Mouse (Mus musculus): ENCODE data around the gene Tpsb2.

The Tpsb2 gene

DNA sequence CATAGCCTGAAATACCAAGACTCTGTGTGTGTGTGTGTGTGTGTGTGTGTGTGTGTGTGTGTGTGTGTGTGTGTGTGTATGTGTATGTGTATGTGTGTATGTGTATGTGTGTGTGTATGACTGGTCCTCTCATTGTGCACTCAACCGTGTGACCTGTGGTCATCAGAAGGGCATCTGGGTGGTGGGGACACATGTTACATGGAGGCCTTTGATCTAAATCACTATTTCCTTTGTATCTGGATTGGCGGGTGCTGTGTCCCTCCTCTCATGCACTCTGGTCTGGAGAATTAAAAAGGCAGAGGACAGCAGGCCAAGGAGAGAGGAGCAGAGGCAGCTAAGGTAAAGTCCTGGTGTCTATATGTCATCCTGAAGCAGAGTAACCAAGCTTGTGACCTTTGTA lies at the start of gene Tpsb2:
TSS of gene Tpsb2 (plus strand) at position 301 of the 400 bp plus-strand sequence.
- in situ Hi-C loops (cut with MboI, MseI), result no loop called here

DNA sequence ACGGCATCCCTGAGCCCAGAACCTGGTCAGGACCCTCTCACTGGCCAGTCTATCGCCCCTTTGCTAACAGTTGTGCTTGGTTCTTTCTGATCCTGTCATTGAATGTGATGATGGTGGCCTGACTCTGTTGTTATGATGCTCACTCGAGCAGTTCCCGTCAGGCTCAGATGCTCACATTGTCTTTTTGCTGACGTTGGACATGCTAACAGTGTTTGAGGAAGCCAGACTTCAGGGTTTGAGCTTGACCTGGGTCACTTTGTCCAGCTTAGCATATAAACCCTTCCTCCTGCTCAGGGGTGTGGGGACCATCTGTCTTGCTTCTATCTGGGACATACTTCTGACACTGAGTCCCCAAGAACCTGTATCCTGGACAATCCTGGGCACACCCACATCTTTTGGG lies 47.8 kb upstream of the Tpsb2 start, which contains the start of gene Prss29:
TSS of gene Prss29 (plus strand) at position 301 of the 400 bp plus-strand sequence.
- in situ Hi-C loops (cut with MboI, MseI), result no loop called here

DNA sequence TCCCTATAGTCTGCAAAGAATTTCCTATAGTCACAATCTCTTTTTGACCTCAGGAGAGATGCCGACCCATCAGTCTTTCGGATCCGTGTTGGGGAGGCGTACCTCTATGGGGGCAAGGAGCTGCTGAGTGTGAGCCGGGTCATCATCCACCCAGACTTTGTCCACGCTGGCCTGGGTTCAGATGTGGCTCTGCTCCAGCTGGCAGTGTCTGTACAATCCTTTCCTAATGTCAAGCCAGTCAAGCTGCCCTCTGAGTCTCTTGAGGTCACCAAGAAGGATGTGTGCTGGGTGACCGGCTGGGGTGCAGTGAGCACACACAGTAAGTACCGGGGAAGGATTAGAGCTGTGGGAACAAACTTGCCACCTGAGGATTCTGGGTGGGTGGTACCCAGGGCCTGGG lies 45.3 kb upstream of the Tpsb2 start:
- in situ Hi-C loops (cut with MboI, MseI), result no loop called here

DNA sequence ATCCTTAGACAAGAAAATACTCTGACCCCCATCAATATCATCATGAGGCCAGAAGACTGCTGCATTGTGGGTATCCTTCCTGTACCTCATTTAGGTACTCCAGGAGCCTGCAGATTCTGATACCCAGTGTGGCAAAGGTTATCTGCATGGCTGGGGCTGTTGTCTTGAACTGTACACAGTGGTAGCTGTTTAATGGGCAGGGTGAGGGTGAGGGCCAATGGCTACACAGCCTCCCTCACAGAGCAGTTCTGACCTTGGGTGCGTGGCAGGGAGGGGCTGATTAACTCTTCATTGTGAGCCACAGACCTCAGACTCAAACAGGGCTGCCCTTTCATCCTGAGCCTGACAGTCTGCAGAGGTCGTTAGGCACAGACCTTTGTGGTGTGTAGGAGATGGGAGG lies 43.2 kb upstream of the Tpsb2 start:
- in situ Hi-C loops (cut with MboI, MseI), result no loop called here

DNA sequence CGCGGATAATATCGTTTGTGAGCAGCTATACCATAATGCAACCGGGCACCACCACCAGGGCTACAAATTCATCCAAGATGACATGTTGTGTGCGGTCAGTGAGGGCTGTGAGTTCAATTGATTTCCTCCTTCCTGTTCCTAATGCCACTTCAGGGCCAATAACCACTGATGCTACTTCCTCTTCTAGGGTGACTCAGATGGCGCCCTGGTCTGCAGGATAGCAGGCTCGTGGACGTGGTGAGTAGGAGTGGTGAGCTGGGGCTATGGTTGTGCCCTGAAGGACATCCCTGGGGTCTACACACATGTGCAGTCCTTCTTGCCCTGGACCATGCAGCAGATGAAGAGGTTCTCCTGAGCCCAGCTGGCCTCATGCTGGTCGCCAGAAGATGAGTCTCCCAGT lies 33.8 kb upstream of the Tpsb2 start:
- in situ Hi-C loops (cut with MboI, MseI), result no loop called here

DNA sequence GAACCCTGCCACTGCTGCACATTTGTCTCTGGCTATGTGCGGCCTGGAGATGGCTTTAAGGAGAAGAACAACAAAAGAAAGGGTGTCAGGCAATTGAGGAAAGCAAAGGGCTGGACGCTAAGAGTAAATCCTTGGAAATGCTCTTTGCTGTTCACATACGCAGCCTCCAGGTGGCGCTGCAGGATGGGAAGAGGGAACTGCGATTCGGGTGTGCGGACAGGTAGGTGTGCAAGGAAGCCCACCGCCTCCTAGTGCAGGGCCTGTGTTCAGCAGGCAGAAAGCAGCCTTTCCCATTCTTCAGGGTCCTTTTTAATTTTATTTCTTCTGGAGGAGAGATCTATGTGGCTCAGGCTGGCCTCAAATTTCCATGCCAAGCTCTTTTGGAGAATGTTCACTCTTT lies 32.2 kb upstream of the Tpsb2 start:
- in situ Hi-C loops (cut with MboI, MseI), result no loop called here

DNA sequence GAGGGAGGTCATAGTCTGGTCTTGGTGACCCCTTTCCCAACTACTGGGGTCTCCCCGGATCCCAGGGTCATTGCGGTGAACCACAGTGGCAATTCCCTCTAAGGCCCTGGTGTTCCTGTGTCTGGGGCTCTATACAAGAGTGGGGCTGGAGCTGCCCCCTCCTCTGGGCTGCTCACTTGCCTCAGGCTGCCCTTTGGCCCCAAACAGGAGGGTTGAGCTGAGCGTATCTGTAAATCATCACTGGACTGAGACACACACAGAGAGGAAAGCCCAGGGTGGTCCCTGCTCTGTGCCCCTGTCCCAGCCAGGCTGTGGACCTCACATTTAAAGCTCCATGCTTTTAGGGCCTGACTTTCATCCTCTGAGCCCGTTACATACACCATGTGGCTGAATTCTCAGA lies 27.9 kb upstream of the Tpsb2 start:
- in situ Hi-C loops (cut with MboI, MseI), result no loop called here

DNA sequence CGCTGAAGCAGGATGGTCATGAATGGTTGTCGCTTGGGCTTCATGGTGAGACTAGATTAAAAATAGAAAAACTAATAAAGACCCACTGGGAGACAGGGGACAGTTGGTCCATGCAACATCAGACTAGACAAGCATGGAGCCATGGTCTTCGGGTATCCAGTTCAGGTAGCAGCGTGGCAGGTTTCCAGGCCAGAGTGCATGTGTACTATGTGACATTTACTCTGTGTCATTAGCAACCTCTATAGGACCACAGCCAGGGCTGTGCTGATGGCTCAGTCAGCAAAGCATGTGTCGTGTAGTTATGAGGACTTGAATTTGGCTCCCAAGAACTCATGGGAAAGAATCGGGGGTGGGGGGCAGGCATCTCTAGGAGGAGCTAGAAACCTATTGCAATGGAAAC lies 26.1 kb upstream of the Tpsb2 start:
- in situ Hi-C loops (cut with MboI, MseI), result no loop called here

DNA sequence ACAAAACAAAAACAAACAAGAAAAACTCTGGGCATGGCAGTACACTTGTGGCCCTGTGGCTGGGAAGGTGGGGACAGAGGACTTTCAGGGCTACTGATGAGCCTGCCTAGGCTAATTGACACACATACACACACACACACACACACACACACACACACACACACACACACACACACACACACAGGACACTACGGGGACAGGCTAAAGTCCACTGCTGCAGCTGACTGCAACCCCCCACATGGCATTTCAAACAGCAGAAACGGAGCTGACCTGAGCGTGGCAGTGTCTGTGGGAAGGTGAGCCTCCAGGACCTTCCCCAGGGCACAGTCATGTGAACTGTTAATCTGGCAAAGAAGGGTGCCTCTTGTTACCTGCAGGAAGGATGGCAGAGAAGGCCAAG lies 24.6 kb upstream of the Tpsb2 start:
- in situ Hi-C loops (cut with MboI, MseI), result no loop called here

DNA sequence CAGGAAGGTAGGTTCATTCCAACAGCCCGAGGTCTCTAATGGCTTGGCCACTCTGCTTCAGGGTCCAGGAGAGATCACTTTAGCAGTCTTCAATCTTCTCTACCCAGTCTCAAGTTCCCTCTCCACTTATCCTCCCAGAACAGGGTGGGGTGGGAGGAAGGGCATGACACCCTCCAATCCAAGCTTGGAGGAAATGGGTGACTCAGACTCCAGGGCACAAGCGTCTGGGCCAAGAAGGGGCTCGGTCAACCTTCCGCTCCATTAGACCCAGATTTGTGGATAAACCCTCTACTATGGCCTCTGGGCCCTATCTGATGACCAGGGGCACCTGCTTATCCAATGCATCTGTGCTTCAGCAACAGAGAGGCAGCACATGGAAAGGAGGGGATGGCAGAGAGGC lies 20.6 kb upstream of the Tpsb2 start, which contains the start of gene Tpsab1:
TSS of gene Tpsab1 (minus strand) at position 101 of the 400 bp plus-strand sequence.
- in situ Hi-C loops (cut with MboI, MseI), result loop anchor here in 1 of 2 experiments (5.0 kb wide), 1 partner anchor 48 kb away; the partner anchor contains the start of gene Prss34

DNA sequence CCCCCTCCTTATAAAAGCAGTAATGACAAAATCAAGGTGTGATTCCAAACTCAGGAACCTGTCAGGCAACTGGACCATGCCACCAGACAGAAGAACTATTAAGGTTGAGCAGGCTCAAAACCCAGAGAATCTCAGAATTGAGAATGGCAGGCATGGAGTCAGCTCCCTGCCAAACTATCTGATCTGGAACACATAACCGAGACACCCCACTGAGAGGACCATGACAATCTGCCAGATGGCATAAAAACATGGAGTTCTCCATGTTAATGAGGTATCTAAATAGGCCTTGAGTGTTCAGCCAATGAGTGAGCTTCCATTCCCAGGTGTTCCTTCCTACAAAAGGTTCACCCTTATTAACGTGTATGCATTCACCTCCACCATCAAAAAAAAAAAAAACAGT lies 4.8 kb upstream of the Tpsb2 start:
- in situ Hi-C loops (cut with MboI, MseI), result no loop called here

DNA sequence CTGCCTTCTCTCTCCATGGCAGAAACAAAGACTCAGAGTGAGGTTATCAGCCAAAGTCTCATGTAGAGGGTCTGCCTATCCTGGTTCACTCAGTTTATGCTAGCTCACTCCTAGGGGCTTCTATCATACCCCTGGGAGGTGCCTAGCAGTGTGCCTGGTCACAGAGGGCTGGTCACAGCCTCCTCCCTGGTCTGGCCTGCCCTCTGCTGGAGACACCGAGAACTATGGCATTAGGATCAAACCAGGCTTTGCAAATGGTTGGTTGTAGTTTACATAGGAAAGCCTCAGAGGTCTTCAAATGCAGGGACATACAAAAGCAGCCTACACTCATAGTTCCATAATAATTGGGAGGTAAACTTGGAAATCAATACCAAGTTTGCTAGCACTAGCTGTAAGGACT lies 2.4 kb upstream of the Tpsb2 start:
- in situ Hi-C loops (cut with MboI, MseI), result no loop called here

DNA sequence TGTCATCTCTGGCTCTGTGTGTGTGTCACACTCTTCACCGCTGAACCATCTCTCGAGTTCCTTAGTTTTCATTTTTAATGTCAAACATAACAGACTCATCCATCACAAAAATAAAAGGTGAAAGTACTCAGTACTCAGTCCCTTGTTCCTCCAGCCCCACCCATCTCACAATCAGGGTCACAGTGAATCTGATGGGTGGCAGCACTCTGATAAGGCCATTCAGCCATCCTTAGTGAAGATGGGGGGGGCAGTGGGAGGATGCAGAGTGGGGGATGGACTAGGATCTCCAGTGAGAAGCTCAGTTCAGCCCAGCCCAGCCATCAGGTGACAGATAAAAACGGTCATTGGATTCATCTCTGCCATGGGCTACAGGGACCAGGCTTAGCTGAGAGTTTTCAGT lies 2.9 kb downstream of the Tpsb2 start, which contains the start of gene Tpsg1:
TSS of gene Tpsg1 (plus strand) at position 301 of the 400 bp plus-strand sequence.
- in situ Hi-C loops (cut with MboI, MseI), result no loop called here

DNA sequence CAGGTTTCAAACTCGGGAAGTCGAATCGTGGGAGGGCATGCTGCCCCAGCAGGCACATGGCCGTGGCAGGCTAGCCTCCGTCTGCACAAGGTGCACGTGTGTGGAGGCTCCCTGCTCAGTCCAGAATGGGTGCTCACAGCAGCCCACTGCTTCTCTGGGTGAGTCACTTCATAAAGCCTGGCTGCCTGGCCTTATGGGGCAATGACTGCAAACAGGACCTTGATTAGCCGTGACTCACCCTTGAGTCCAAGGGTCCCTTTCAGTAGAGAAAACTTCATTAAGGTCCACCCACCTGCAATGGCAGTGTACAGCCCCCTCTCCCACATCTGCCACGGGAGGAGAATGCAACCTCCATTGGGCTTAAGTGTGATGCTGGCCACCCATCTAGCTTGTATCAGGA lies 6.4 kb downstream of the Tpsb2 start:
- in situ Hi-C loops (cut with MboI, MseI), result no loop called here

DNA sequence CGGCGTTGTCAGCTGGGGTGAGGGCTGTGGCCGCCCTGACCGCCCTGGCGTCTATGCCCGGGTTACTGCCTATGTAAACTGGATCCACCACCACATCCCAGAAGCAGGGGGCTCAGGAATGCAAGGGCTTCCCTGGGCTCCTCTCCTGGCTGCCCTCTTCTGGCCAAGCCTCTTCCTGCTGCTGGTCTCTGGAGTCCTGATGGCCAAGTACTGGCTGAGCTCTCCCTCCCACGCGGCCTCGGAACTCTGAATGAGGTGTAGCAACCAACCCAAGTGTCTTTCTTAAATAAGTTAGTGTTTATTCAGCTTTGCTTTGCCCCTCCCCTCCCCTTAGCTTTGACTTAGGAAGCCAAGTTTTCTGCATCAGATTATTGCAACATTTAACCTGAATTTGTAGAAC lies 7.9 kb downstream of the Tpsb2 start:
- in situ Hi-C loops (cut with MboI, MseI), result no loop called here

DNA sequence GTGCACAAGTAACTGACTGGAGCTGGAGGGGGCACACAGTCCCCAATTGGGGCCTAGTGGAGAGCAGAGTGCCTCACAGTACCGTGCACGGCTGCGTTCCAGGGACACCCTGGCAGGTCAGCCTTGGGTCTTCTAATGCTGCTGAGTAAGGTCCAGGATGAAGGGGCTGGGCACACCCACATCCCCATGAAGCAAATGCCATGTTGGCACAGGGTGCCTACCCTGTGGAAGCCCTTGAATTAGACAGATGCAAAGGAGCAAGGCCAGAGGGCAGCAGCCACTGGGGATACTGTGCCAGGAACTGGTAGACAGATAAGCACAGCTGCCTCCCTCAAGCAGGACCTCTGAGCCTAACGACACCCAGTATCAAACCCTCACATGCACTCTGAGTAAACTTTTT lies 28.4 kb downstream of the Tpsb2 start:
- in situ Hi-C loops (cut with MboI, MseI), result loop anchor here in 1 of 2 experiments (5.0 kb wide), 1 partner anchor 78 kb away; no protein-coding TSS in a partner anchor

DNA sequence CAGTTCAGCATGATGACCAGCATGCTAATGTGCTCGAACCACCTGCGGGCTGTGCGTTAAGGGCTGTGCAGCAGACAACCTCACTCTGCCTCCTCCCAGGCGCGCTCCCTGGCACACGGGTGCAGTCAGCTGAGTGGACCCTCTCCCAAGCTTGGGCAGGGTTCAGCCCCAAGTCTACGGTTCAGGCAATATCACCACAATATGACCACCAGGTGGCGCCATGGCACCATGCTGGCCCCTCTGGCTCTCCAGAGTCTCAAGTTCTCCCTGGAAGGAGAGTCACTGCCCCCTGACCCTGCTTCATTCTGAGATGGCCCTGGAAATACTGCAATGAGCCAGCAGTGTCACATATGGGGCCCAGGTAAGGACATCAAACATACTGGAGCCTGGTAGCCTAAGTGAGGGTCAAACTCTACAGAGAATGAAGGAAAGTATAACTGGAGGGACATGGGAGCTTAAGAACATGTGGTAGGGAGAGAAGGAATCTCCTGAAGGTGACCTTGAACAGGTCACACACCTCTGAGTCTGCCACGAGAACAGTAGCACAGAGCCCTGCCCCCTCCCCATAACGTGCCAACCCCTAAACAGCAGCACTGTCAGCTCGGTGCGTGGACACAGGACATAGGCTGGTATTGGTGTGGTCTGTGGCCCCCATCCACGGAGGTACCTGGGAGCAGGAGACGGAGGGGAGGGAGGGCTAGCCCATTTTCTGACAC lies 31.9 kb downstream of the Tpsb2 start:
- in situ Hi-C loops (cut with MboI, MseI), result no loop called here

DNA sequence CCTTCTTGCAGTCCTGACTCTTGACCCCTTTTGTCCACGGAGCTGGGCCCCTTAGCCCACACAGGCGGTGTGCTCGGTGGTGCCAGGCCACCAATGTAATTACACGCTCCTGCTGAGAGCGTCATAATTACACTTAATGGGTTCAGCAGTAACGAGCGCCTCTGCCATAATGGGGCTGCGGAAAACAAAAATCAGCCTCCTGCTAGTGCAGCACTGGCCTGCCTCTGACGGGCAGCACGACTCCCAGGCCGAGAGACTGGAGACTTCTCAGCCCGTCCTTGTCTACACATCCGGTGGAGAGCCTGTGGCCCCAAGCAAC lies 32.4 kb downstream of the Tpsb2 start:
- in situ Hi-C loops (cut with MboI, MseI), result no loop called here

DNA sequence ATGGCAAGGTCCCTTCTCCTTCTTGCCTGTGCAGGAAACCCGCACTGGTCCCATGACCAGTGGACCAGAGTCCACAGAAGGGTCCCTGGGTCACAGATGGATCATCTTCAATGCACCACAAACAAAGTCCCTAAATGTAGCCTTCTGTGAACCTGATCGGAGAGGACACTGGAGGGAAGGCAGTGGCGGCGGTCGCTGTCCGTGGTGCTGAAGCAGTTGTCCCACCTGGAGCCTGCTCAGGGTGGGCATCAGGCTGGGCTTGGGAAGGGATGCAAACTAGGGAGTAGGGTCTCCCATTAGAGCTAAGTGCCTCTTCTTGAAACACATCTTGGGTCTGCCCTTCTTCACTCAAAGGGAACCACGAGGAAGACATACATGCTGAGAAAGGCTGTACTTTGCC lies 34.3 kb downstream of the Tpsb2 start:
- in situ Hi-C loops (cut with MboI, MseI), result loop anchor here in 1 of 2 experiments (5.0 to 10.0 kb wide), 2 partner anchors 72 to 816 kb away; no protein-coding TSS in a partner anchor

DNA sequence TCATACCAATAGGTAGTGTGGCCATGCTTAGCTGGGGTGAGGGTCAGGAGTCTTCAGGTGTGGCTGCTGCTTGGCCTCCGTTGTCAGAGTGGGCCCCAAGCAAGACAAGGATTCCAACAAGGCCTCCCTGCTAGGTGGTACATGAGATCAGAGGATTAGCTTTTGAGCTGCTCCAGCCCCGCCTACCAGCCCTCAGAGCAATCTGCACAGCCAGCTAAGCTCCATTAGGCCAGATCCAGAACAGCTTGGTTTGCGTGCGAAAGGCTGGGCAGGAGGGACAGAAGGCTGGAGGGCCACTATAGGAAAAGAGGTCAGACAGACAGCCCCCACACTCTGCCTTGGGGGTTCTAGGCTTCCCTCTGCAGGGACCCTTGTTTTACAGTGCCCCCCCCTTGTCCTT lies 35.4 kb downstream of the Tpsb2 start:
- in situ Hi-C loops (cut with MboI, MseI), result loop anchor here in 1 of 2 experiments (5.0 to 10.0 kb wide), 2 partner anchors 71 to 817 kb away; no protein-coding TSS in a partner anchor

DNA sequence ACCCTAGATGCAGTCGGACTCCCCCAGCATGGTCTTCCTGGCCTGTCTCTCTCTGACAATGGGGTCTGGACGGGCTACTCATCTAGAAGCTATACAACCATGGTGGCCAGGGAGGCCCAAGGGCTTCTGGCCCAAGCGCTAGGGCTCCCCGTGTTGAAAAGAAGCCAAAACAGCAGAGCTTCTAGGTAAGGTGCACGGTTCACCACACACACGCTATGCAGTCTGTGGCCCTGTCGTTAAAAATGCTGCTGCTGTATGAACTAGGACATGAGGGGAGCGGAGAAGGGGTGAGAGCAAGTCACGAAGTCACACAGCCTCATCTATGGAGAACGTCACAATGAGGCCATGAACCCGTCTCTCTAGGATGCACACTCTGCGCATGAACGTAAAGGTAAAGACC lies 36.1 kb downstream of the Tpsb2 start:
- in situ Hi-C loops (cut with MboI, MseI), result loop anchor here in 1 of 2 experiments (5.0 to 10.0 kb wide), 2 partner anchors 70 to 817 kb away; no protein-coding TSS in a partner anchor

DNA sequence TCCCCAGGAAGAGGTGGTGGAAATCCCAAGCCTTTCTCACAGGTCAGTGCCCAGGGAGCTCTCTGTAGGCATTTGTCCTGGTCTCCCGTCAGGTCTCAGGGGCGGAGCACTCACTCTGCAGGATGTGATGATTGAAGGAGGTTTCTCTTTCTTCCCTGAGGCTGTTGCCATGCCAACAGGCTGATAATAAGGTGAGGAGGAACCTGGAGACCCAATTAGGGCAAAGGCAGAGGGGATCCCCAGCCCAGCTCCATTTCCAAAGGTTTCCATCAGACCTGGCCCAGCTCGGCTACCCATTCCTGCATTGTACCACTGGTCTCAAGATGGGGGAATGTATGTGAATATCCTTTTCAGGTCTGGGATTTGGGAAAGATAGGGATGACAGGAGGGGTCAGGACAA lies 38.1 kb downstream of the Tpsb2 start:
- in situ Hi-C loops (cut with MboI, MseI), result loop anchor here in 1 of 2 experiments (5.0 to 10.0 kb wide), 2 partner anchors 68 to 819 kb away; no protein-coding TSS in a partner anchor

DNA sequence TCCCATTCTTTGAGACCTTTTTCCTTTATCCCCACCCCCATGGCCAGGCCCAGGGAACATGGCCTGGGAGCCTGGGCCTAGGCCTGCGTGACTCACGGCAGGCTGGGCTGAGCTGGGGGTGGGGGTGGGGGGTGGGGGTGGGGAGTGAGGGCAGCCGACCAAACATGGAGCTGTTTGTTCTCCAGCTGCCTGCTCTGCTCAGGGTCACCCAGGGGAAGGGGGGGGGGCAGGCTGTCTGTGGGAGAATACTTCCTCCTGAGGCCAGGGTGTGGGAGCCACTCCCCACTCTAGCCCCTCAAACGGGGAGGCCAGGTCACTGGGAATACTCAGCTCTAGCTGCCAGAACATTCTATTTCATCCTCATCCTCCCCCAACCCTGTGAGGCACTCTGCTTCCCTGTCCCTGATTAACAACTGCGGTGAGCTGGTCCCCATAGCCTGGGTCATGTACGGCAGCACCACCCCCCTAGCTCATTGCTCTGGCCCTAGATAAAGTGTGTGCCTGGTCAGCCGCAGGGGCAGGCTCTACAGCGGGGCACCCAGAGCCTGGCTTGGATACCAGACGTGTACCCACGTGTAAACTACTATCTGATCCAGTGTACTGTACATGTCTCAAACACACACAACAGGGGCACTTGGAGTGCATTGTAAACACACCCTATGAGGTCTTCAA lies 39.3 kb downstream of the Tpsb2 start:
- in situ Hi-C loops (cut with MboI, MseI), result loop anchor here in 1 of 2 experiments (10.0 kb wide), 1 partner anchor 821 kb away; no protein-coding TSS in a partner anchor
